Mouse (Mus musculus): Measurements from ENCODE around the gene Gm49321.
A peak's percentile ranks its signal among the peaks of the same experiment; 100 is the strongest.

Gene Gm49321

GRCm38 (mm10) chr12:74009448-74009911 lies 72.0 kb downstream of the Gm49321 start:
- DNase-seq (ENCODE audit: low read depth, low spot score), result peak; percentile 76

- peak; percentile 75 for DNase-seq (ENCODE audit: low read depth, low spot score)
Measured at GRCm38 (mm10) chr12:74013739-74014138, 76.3 kb downstream of the Gm49321 start.

GRCm38 (mm10) chr12:74014739-74015270 lies 77.4 kb downstream of the Gm49321 start:
- DNase-seq (ENCODE audit: low read depth, low spot score), result peak; percentile 28

- DNase-seq (ENCODE audit: low read depth, low spot score), result no peak
Measured at GRCm38 (mm10) chr12:74015491-74015890, 78.0 kb downstream of the Gm49321 start.

All from ZHBTc4 (cell line).